Mouse (Mus musculus) left cerebral cortex, adult 8-10 months (tissue): ENCODE measurements around the gene Gphb5. TPM values are rescaled to one million over a fixed set of nuclear protein-coding genes. Genes with fewer than 3 reads are reported as not detected.
"Not testable (repeated sequence)": the region's sequence is repeated elsewhere in the genome, so short reads cannot be mapped to it uniquely, and the experiment has no call there.

ENCODE experiments used
- DNase-seq, 2 experiments: peaks; one replicate each; pipeline ENCODE4 v3.0.0; 2022; ENCODE audit warnings: low spot score in 2 of 2
- total RNA-seq, 4 experiments: library from RNA; stranded (reverse); gene quantifications; 2 replicates each; pipeline ENCODE4 v1.2.4; 2022

The Gphb5 gene
- total RNA-seq = not detected

- no peak for DNase-seq
Observed at GRCm38 (mm10) chr12:75416681-75417080, at the start of gene Gphb5. Gene Gphb5 (minus strand): TSS chr12:75416781.

- no peak for DNase-seq
Observed at GRCm38 (mm10) chr12:75466206-75466605, 49.6 kb upstream of the Gphb5 start.

GRCm38 (mm10) chr12:75464016-75464769, 47.6 kb upstream of the Gphb5 start:
- no peak for DNase-seq

GRCm38 (mm10) chr12:75460561-75460960, 44.0 kb upstream of the Gphb5 start:
- no peak for DNase-seq

GRCm38 (mm10) chr12:75459656-75460055, 43.1 kb upstream of the Gphb5 start:
- no peak for DNase-seq

- DNase-seq = no peak
Observed at GRCm38 (mm10) chr12:75453441-75453840, 36.9 kb upstream of the Gphb5 start.

- DNase-seq = no peak
Observed at GRCm38 (mm10) chr12:75453027-75453426, 36.4 kb upstream of the Gphb5 start.

GRCm38 (mm10) chr12:75450592-75450991, 34.0 kb upstream of the Gphb5 start:
- DNase-seq = no peak

- DNase-seq = no peak
Observed at GRCm38 (mm10) chr12:75450011-75450410, 33.4 kb upstream of the Gphb5 start.

GRCm38 (mm10) chr12:75449475-75449966, 32.9 kb upstream of the Gphb5 start:
- no peak for DNase-seq

- no peak for DNase-seq
Observed at GRCm38 (mm10) chr12:75448921-75449320, 32.3 kb upstream of the Gphb5 start.

- DNase-seq = no peak
Observed at GRCm38 (mm10) chr12:75446245-75446644, 29.7 kb upstream of the Gphb5 start.

GRCm38 (mm10) chr12:75432400-75432799, 15.8 kb upstream of the Gphb5 start:
- DNase-seq = not testable (repeated sequence)

GRCm38 (mm10) chr12:75429685-75430396, 13.3 kb upstream of the Gphb5 start:
- DNase-seq = no peak

GRCm38 (mm10) chr12:75428719-75429118, 12.1 kb upstream of the Gphb5 start:
- DNase-seq = no peak

- no peak for DNase-seq
Observed at GRCm38 (mm10) chr12:75425882-75426281, 9.3 kb upstream of the Gphb5 start.

GRCm38 (mm10) chr12:75424817-75425216, 8.2 kb upstream of the Gphb5 start:
- no peak for DNase-seq

- no peak for DNase-seq
Observed at GRCm38 (mm10) chr12:75424359-75424758, 7.8 kb upstream of the Gphb5 start.

GRCm38 (mm10) chr12:75414991-75415390, 1.6 kb downstream of the Gphb5 start:
- no peak for DNase-seq

- no peak for DNase-seq
Observed at GRCm38 (mm10) chr12:75412964-75413363, 3.6 kb downstream of the Gphb5 start.

- no peak for DNase-seq
Observed at GRCm38 (mm10) chr12:75397077-75397476, 19.5 kb downstream of the Gphb5 start.

GRCm38 (mm10) chr12:75396616-75397015, 20.0 kb downstream of the Gphb5 start:
- DNase-seq = no peak
